Mouse (Mus musculus) urinary bladder, adult 18-20 months (tissue): Measurements from ENCODE around the gene Papss1.

Experiments
- DNase-seq, 2 experiments: peaks; one replicate each; pipeline ENCODE4 v3.0.0; 2022; ENCODE audit warnings: low spot score in 2 of 2, mixed read lengths in 2 of 2

Papss1 gene

DNA sequence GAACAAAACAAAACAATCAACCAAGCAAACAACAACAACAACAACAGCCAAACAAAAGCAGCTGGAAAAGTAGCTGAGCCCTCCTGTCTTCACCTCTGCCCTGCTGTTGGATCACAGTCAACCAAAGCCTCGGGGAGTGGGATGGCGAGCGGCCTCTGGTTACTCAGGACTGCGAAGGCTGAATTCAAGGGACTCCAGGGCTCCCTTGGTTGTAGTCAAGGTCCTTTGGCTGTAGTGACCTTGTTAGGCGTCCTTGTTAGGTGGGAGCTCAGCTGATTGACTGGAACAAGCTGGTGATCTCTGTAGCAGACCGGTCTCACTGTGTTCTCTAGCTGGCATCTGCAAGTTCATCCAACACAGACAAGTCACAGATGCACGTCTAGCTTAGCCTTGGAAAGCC, 16.5 kb downstream of the Papss1 start:
- DNase-seq: no peak

GRCm38 (mm10) chr3:131586818-131587217, 22.2 kb downstream of the Papss1 start:
- no peak for DNase-seq

GRCm38 (mm10) chr3:131587959-131588358, 23.4 kb downstream of the Papss1 start:
- no peak for DNase-seq

DNA sequence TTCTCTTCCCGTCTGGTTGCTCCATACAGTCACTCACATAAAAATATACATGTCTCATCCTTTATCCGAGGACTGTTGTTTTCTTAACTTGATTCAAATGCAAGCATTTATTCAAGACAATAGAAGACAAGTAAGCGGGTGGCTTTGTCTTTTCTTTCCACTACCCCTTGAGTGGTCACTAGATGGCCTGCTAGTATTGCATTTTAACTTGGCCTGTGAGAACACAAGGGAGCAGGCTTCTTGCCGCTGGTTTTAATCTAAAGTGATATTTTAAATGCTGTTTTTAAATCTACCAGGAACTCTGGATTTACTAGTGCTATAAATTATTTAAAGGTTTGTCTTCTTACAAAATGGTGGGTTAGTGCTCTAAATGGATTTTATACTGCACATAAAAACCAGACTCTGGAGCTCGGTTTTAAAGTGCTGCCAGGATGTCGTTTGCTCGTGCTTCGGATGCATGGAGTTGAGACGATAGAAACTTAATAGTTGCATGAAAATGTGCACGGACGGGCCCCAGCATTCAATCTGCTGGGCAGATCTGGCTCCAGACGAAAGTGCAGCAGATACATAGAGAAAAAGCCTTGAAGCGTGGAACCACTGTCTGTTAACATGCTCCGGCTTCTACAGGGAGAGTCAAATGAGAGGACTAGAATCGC, 28.7 kb downstream of the Papss1 start:
- no peak for DNase-seq

DNA sequence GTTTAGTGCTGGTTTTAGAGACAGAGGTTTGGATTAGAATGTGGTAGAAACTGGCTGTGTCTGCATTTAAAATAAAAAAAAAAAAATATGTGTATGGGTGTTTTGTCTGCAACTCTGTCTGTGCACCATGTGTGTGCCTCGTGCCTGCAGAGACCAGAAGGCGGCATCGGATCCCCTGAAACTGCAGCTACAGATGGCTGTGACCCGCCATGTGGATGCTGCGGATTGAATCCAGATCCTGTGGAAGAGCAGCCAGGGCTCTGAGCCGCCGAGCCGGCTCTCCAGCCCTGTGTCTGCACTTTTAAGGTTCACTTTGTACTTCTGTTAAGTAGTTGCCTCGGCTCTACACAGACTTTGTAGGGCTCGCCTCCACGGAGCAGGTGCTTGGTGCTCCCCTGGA, 29.8 kb downstream of the Papss1 start:
- no peak for DNase-seq

- DNase-seq: no peak
These were observed 31.1 kb downstream of the Papss1 start for GRCm38 (mm10) chr3:131595546-131596245.

- no peak for DNase-seq
These were observed 36.2 kb downstream of the Papss1 start for GRCm38 (mm10) chr3:131600726-131601125.

DNA sequence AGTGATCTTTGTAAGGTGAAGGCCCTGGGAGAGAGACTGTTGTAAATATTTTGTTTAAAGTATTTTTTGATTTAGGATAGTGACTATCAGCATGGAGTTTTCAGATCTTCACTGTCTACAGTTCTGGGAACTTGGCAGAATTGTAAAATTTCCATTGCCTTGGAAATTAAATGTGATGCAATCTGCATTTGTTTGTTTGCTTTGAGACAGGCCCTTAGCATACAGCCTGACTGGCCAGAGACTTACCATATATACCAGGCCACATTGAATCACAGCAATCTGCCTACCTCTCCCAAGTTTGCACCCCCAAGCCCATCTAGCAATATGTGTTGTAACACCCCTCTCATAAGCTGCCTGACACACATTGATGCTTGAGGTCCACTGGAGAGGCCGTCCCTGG, 36.8 kb downstream of the Papss1 start:
- no peak for DNase-seq

- DNase-seq: no peak
These were observed 38.4 kb downstream of the Papss1 start for GRCm38 (mm10) chr3:131602995-131603414.

- DNase-seq: no peak
These were observed 43.5 kb downstream of the Papss1 start for GRCm38 (mm10) chr3:131608112-131608511.

GRCm38 (mm10) chr3:131609651-131610050, 45.1 kb downstream of the Papss1 start:
- no peak for DNase-seq

- DNase-seq: no peak
These were observed 46.0 kb downstream of the Papss1 start for GRCm38 (mm10) chr3:131610595-131610994.

DNA sequence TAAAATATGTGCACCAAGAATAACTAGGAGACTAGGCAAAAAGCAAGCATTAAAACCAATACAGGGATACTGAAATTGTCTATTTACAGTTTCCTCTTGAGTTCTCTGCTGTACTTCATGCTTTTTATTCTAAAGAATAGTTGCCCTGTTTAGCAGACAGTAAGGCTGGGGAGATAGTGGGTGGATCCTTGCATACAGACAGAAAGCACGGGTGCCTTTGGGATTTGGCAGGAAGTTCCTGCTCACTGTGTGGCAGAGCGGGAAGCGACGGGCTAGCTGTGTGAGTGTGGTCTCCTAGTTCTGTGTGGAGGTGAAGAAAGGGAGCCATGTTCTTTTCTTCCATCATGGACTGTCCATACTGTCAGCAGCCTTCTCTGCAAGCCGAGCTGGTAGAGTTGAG, 48.3 kb downstream of the Papss1 start:
- DNase-seq: no peak

DNA sequence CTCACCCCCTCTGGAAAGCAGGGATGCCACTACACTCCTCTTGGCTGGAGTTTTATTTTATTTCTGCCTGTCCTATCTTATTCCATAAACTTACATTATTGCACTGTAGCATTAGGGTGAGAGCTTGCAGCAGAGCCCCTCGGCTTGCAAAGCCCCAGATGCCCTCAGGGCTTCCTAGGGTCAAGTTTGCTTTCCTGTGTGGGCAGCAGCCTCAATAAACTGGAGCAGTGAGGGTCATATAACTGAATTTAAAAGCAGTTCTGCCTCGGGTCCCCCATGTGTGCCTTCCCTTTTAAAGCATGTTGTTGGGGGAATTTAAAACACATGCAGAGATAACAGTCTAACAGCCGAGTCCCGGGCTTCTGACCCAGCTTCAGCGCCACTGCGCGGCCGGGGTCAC, 49.5 kb downstream of the Papss1 start:
- DNase-seq: no peak

DNA sequence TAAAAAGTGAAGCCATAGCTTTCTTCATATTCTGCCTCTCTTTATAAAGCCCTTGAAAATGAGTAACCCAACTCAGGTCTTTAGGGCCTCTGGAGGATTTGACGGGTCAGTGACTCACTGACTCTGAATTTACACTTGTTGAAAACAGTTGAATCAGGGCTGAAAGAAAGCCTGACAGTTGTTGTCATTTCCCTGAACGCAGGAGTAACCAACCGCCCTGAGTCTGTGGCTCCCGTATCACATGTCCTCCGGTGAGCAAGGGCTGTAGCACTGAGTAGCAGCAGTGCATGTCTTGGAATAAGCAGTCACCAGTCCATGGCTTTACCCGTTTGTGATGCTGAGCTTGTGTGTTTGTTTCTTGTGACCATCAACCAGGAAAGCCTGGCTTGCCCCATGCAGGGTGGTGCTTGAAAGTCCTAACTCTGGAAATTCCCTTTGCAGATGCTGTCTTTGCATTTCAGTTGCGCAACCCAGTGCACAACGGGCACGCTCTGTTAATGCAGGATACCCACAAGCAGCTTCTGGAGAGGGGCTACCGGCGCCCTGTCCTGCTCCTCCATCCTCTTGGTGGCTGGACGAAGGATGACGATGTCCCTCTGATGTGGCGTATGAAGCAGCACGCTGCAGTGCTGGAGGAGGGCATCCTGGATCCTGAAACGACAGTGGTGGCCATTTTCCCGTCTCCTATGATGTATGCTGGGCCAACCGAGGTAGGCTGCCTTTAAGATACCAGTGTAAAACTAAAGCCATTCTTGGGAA, 54.2 kb downstream of the Papss1 start:
- no peak for DNase-seq

DNA sequence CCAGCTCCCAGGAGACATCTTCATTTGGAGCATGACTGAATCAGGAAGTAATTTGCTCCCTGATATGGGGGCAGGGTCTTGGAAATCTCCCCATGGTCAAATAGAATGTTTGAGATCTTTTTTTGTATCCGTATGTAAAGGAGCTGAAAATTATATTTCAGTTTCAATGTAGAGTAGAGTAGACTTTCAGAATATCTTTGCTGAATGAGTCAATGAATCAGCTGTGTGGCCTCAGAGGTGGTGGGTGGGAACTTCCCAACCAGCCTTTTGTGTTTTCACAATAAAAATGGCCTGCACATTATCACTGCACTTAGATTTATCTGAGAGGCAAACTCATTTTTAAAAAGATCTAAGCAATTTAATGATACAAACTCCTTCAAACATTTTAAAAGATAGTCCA, 58.6 kb downstream of the Papss1 start:
- DNase-seq: no peak

DNA sequence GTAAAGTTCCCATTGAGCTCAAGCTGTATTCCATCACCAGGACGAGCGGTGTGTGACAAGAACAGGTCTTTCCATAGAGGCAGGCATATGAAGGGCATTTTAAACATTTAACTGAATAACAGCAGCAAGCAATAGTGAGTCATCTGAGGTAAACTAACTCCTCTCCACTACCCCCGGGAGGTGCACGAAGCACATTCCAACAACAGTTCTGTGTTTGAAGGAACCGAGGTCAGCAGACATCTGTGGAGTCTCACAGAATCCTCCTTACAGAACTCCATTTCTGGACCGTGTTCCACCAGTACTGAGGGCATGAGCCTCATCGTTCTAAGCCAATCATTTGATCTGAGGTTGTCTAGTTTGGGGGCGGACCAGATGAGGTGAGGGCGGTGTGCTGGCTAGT, 59.5 kb downstream of the Papss1 start:
- DNase-seq: no peak

GRCm38 (mm10) chr3:131627476-131627875, 62.9 kb downstream of the Papss1 start:
- no peak for DNase-seq

DNA sequence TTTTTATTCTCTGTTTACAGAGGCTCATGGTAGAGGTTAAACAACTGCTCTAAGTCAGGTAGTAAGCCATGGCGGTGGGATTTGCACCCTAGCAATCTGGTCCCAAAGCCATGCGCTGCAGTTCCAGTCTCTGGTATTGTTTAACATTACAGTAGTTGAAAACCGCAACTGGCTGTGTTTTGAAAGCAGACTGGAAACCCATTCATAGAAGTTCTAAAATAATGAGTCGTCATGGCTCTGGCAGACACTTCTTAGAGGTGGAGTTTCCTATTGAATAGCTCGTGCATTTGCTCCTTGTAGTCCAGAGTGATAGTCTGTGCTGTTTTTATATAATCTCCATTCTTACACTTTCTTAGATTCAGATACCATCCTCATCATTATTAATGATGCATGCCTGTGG, 63.7 kb downstream of the Papss1 start:
- no peak for DNase-seq

DNA sequence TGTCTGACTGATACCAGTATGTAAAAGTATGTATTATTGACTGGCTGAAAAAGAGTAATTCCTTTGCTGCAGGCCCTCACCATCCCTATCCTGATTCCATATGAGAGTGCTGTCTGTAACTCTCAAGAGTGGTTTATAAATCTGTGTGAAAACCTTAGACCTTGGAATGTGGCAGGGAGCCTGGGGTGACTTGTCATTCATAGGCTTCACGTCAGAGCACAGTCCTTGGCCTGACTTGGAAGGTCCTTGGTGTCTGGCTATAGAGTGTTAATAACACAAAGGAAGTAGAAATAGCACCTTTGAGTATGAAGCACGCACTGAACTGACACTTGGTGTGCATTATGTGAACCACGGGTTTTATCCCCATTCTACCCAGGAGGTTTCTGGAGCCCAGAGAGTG, 64.4 kb downstream of the Papss1 start:
- no peak for DNase-seq

- no peak for DNase-seq
These were observed 66.1 kb downstream of the Papss1 start for GRCm38 (mm10) chr3:131630407-131631317.
